Mouse (Mus musculus): ENCODE data around the gene Ttc36. TPM values are rescaled to one million over a fixed set of nuclear protein-coding genes. Genes with fewer than 3 reads are reported as not detected.

The Ttc36 gene
- polyA plus RNA-seq (2015; fragmentation: Nextera tagmentation; extraction: Ambion mirVana), result 0.41 TPM in 1 of 2 replicates, not detected in the other

DNA sequence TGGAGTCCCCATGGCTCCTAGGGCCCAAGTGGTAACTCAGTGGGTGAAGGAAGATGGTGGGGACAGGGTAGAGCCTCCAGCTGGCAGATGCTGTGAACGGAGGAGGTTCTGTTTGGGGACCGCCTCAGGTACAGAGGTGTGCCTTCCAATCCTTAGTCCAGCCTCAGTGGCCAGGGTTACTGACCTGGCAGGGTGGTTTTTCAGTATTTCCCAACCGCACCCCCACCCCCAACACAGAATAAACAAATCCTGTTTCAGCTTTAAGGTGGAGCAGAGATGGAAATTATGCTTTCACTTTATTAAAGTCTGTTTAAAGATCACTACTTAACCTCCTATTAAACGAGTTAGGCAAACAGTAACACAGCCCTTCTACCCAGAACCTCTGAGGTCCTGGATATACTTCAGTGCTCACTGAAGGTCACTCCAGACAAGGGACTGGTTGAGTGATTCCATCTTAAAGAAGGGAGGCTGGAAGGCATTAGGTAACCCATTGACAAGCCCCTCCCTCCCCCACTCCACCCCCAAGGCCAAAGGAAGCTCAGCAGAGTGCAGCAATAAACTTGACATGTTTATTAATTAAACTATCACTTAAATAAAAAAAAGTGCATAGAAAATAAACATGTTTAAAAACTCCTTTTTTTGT, at the start of gene Ttc36:
TSS of gene Ttc36 (minus strand) at position 265 of the 643 bp plus-strand sequence.
- ATAC-seq, result no peak
- H3K27me3 ChIP-seq (replicated peaks; ENCODE audit: control insufficient read depth, insufficient read depth, low read length), result no peaks in the 10 kb centered on the region
- no peaks in the 10 kb centered on the region for H3K9me3 ChIP-seq (ENCODE audit: control insufficient read depth, low read length)
- no peak within 1 kb of the TSS for H3K4me3 ChIP-seq (replicated peaks; ENCODE audit: low read length)
- H3K27ac ChIP-seq (ENCODE audit: low read length), result no peak within 1 kb of the TSS
- H3K9ac ChIP-seq (replicated peaks; ENCODE audit: low read depth, low read length), result no peak within 1 kb of the TSS
- H3K4me2 ChIP-seq (ENCODE audit: low read length), result no peak within 1 kb of the TSS
- 81% methylated on average over 4 of the region's 4 CpGs for WGBS
- peaks cover 13% of the 10 kb centered on the region for H3K4me1 ChIP-seq (replicated peaks; ENCODE audit: control insufficient read depth, insufficient read depth, low read length)
- peaks cover 19% of the 10 kb centered on the region for H3K36me3 ChIP-seq (ENCODE audit: control insufficient read depth, insufficient read depth)

DNA sequence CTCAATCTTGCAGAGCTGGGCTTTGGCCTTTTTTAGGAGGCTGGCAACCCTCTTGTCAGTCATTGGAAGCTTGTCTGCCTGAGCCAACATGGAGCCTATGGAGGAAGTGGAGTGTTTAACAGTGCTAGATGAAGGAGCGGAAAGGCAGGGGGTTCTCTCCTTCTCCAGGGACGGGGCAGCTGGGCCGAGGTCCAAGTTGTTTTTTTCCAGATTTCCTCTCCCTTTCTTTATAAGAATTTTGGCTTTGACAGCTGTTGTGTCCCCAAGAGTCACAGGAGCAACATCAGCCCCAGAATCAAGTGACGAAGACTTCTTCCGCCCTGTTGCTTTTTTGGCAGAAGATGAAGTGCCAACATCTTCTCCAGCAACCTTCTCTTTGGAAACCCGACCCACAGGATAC, 44.6 kb upstream of the Ttc36 start:
- Histone ChIP-seq H3K4me3 (replicated peaks; ENCODE audit: low read length) (no peak overlapping the region), H3K27ac (ENCODE audit: low read length) (no peak overlapping the region), H3K4me2 (ENCODE audit: low read length) (no peak overlapping the region), H3K9ac (replicated peaks; ENCODE audit: low read depth, low read length) (no peak overlapping the region), H3K4me1 (replicated peaks; ENCODE audit: control insufficient read depth, insufficient read depth, low read length) (no peaks in the 10 kb centered on the region), H3K36me3 (ENCODE audit: control insufficient read depth, insufficient read depth) (peaks cover 38% of the 10 kb centered on the region), H3K27me3 (replicated peaks; ENCODE audit: control insufficient read depth, insufficient read depth, low read length) (no peaks in the 10 kb centered on the region), H3K9me3 (ENCODE audit: control insufficient read depth, low read length) (no peaks in the 10 kb centered on the region)
- WGBS, result 78% methylated on average over 6 of the region's 6 CpGs
- ATAC-seq, result no peak

DNA sequence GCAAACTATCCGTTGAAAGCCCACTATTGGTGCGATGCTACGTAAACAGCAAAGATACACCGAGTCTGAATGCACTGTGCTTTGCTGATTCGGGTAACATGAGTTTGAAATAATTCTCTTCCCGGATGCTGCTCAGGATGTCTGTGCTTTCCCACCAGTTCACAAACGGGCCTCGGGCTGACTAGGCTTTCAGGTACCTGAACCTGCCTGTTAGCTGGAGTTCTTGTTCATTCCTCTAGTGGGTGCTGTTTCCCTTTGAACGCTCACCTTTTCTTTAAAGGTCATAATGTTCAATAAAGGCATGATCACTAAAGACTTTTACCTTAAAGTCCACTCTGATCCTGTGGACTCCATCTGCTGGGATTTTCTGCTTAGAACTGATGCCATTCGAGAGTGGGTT, 38.4 kb upstream of the Ttc36 start:
- H3K4me2 ChIP-seq (ENCODE audit: low read length), result no peak overlapping the region
- 87% methylated on average over 10 of the region's 10 CpGs for WGBS
- peaks cover 34% of the 10 kb centered on the region for H3K36me3 ChIP-seq (ENCODE audit: control insufficient read depth, insufficient read depth)
- no peak overlapping the region for H3K9ac ChIP-seq (replicated peaks; ENCODE audit: low read depth, low read length)
- no peak overlapping the region for H3K4me3 ChIP-seq (replicated peaks; ENCODE audit: low read length)
- ATAC-seq, result no peak
- no peak overlapping the region for H3K27ac ChIP-seq (ENCODE audit: low read length)
- H3K4me1 ChIP-seq (replicated peaks; ENCODE audit: control insufficient read depth, insufficient read depth, low read length), result no peaks in the 10 kb centered on the region
- H3K27me3 ChIP-seq (replicated peaks; ENCODE audit: control insufficient read depth, insufficient read depth, low read length), result no peaks in the 10 kb centered on the region
- no peaks in the 10 kb centered on the region for H3K9me3 ChIP-seq (ENCODE audit: control insufficient read depth, low read length)

DNA sequence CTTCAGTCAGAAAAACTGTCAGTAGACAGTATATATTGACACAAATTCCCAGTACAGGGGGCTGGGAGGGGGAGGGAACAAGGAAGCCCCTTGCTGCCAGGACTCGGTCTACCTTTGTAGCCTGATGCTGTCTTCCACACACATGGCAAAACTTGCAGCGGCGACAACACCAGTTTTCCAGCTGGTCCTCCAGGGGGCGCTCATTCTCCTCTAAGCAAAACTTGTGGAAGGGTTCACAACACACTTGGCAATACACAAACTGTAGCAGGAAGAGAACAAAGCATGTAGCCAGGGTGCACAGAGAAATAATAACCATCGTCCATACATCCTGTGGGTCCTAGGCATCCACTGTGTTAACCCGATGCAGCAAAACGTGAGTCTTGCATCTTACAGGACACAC, 33.6 kb upstream of the Ttc36 start:
- WGBS, result 41% methylated on average over 7 of the region's 7 CpGs
- Histone ChIP-seq H3K4me2 (ENCODE audit: low read length) (no peak overlapping the region), H3K27me3 (replicated peaks; ENCODE audit: control insufficient read depth, insufficient read depth, low read length) (no peaks in the 10 kb centered on the region), H3K4me1 (replicated peaks; ENCODE audit: control insufficient read depth, insufficient read depth, low read length) (no peaks in the 10 kb centered on the region), H3K27ac (ENCODE audit: low read length) (no peak overlapping the region), H3K4me3 (replicated peaks; ENCODE audit: low read length) (no peak overlapping the region), H3K9me3 (ENCODE audit: control insufficient read depth, low read length) (no peaks in the 10 kb centered on the region), H3K36me3 (ENCODE audit: control insufficient read depth, insufficient read depth) (peaks cover 49% of the 10 kb centered on the region), H3K9ac (replicated peaks; ENCODE audit: low read depth, low read length) (no peak overlapping the region)
- no peak for ATAC-seq

DNA sequence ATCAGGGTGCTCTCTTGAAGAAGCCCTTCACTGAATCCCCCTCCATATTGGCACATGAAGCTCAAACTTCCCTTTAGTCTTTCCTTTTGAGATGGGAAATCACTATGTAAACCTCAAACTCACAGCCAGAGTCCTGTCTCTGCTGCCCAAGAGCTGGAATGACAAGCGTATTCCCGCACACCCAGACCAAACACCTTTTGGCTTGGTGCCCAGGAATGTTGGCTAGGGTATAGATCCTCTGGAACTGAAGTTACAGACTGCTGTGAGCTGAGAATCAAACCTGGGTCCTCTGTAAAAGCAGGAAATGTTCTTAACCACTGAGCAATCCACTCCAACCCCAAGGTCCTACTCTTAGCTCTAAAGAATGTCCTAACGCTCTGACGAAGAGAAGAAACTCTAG, 29.5 kb upstream of the Ttc36 start:
- 67% methylated on average over 4 of the region's 4 CpGs for WGBS
- H3K27ac ChIP-seq (ENCODE audit: low read length), result no peak overlapping the region
- no peak overlapping the region for H3K4me3 ChIP-seq (replicated peaks; ENCODE audit: low read length)
- no peak for ATAC-seq
- no peaks in the 10 kb centered on the region for H3K27me3 ChIP-seq (replicated peaks; ENCODE audit: control insufficient read depth, insufficient read depth, low read length)
- H3K9me3 ChIP-seq (ENCODE audit: control insufficient read depth, low read length), result no peaks in the 10 kb centered on the region
- no peaks in the 10 kb centered on the region for H3K4me1 ChIP-seq (replicated peaks; ENCODE audit: control insufficient read depth, insufficient read depth, low read length)
- H3K4me2 ChIP-seq (ENCODE audit: low read length), result no peak overlapping the region
- no peak overlapping the region for H3K9ac ChIP-seq (replicated peaks; ENCODE audit: low read depth, low read length)
- H3K36me3 ChIP-seq (ENCODE audit: control insufficient read depth, insufficient read depth), result peaks cover 61% of the 10 kb centered on the region

DNA sequence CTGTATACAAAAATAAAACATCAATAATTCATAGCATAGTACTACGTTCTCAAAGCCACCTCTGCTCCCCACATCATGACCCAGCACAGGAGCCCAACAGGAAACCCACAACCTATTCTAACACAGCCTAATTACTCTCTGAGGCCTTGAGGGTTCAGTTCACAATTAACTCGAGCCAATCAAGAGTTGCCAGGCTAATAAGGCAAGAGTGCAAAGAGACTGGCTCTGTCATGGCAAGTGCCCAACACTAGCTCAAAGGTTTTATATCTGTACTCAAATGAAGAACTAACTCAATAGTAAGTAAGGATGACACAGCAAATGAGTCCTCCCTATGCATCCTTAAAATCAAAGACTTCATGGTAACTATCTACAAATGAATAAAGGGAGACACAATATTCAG, 27.6 kb upstream of the Ttc36 start:
- Histone ChIP-seq H3K27me3 (replicated peaks; ENCODE audit: control insufficient read depth, insufficient read depth, low read length) (no peaks in the 10 kb centered on the region), H3K4me1 (replicated peaks; ENCODE audit: control insufficient read depth, insufficient read depth, low read length) (no peaks in the 10 kb centered on the region), H3K9ac (replicated peaks; ENCODE audit: low read depth, low read length) (no peak overlapping the region), H3K27ac (ENCODE audit: low read length) (no peak overlapping the region), H3K4me2 (ENCODE audit: low read length) (no peak overlapping the region), H3K9me3 (ENCODE audit: control insufficient read depth, low read length) (no peaks in the 10 kb centered on the region), H3K36me3 (ENCODE audit: control insufficient read depth, insufficient read depth) (peaks cover 65% of the 10 kb centered on the region), H3K4me3 (replicated peaks; ENCODE audit: low read length) (no peak overlapping the region)
- WGBS, result 53% methylated on average over 2 of the region's 2 CpGs
- ATAC-seq, result no peak

DNA sequence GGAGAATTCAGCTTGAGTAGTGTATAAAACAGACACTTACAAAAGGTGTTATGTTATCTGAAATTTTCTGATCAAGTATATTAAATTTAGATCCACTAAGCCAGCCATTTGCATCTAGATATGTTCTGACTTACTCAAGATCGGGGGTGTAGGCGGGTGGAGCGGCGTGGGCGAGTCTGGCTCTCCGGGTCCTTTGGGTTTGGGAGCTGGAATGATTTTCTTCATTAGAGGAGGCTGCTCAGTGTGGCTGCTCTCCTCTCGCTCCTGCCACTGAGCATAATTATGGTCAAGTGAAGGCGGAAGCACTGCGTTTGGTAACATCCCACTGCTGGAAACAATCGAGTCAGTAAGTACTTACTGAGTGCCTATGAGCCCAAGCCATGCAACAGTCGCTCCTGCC, 26.1 kb upstream of the Ttc36 start:
- no peak for ATAC-seq
- H3K4me2 ChIP-seq (ENCODE audit: low read length), result no peak overlapping the region
- H3K27me3 ChIP-seq (replicated peaks; ENCODE audit: control insufficient read depth, insufficient read depth, low read length), result no peaks in the 10 kb centered on the region
- peaks cover 64% of the 10 kb centered on the region for H3K36me3 ChIP-seq (ENCODE audit: control insufficient read depth, insufficient read depth)
- H3K9ac ChIP-seq (replicated peaks; ENCODE audit: low read depth, low read length), result no peak overlapping the region
- H3K27ac ChIP-seq (ENCODE audit: low read length), result no peak overlapping the region
- WGBS, result 94% methylated on average over 11 of the region's 11 CpGs
- H3K4me1 ChIP-seq (replicated peaks; ENCODE audit: control insufficient read depth, insufficient read depth, low read length), result no peaks in the 10 kb centered on the region
- H3K9me3 ChIP-seq (ENCODE audit: control insufficient read depth, low read length), result no peaks in the 10 kb centered on the region
- no peak overlapping the region for H3K4me3 ChIP-seq (replicated peaks; ENCODE audit: low read length)

DNA sequence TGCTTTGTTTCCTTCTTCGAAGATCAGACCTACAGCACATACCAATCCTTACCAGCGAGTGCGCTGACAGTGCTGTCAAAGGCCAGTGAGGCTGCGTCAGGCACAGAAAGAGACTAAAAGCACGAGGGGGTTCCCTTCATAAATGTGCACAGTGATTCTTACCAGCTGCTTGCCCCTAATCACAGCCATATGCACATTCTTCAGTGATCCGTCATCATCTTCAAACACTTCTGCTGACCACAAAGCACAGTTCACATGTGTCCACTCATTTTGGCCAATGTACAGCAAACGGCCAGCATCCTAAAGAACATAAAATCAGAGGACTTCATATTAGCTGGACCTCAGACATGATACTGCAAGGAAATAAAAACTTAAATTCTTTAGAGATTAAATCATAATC, 23.8 kb upstream of the Ttc36 start:
- Histone ChIP-seq H3K4me3 (replicated peaks; ENCODE audit: low read length) (no peak overlapping the region), H3K9me3 (ENCODE audit: control insufficient read depth, low read length) (no peaks in the 10 kb centered on the region), H3K4me1 (replicated peaks; ENCODE audit: control insufficient read depth, insufficient read depth, low read length) (no peaks in the 10 kb centered on the region), H3K36me3 (ENCODE audit: control insufficient read depth, insufficient read depth) (peaks cover 68% of the 10 kb centered on the region), H3K9ac (replicated peaks; ENCODE audit: low read depth, low read length) (no peak overlapping the region), H3K27ac (ENCODE audit: low read length) (no peak overlapping the region), H3K4me2 (ENCODE audit: low read length) (no peak overlapping the region), H3K27me3 (replicated peaks; ENCODE audit: control insufficient read depth, insufficient read depth, low read length) (no peaks in the 10 kb centered on the region)
- WGBS, result 92% methylated on average over 7 of the region's 7 CpGs
- no peak for ATAC-seq

DNA sequence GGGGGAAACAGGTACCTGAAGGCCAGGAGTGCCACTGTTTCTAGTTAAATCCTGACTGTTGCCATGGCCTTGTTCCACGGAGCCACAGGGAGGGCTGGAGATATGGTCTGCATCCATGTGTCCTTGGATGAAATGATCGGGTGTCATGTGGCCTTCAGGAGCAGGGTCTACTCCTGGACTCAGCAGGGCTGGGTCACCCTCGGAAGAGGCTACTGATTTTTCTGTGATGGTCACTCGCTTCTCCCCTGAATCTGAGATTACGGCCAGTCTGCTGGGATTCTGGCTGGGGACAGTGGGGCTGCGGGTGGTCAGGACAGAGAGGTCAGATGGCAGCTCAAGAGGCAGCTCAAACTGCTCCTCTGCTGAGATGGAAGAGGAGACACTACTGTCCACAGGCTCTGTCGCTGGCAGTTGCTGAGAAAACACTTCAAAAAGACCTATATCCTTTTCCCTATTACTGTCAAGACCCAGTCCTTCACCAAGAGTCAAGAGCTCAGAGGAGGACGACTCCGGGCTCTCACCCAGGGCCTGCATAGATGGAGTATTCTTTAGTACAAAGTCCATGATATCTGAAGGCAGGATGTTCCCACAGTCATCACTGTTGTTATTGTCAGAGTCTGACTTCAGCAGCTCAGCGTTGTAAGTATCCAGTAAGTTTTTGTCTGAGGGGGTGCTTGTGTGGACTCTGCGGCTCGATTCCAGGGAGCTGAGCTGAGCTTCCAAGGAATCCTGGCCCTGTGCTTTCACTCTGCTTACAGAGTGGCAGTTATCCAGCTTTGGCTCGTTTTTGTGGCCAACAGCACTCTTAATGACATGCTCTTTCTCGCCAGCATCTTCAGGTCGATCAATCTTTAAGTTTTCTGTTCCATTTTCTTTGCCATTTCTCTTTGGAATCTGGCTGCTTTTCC, 17.3 kb upstream of the Ttc36 start:
- 87% methylated on average over 15 of the region's 15 CpGs for WGBS
- Histone ChIP-seq H3K27ac (ENCODE audit: low read length) (no peak overlapping the region), H3K9me3 (ENCODE audit: control insufficient read depth, low read length) (no peaks in the 10 kb centered on the region), H3K9ac (replicated peaks; ENCODE audit: low read depth, low read length) (no peak overlapping the region), H3K36me3 (ENCODE audit: control insufficient read depth, insufficient read depth) (peaks cover 92% of the 10 kb centered on the region), H3K4me1 (replicated peaks; ENCODE audit: control insufficient read depth, insufficient read depth, low read length) (no peaks in the 10 kb centered on the region), H3K27me3 (replicated peaks; ENCODE audit: control insufficient read depth, insufficient read depth, low read length) (no peaks in the 10 kb centered on the region), H3K4me3 (replicated peaks; ENCODE audit: low read length) (no peak overlapping the region), H3K4me2 (ENCODE audit: low read length) (no peak overlapping the region)
- no peak for ATAC-seq
